Mouse (Mus musculus): ENCODE data around the gene Uaca. TPM values are rescaled to one million over a fixed set of nuclear protein-coding genes. Genes with fewer than 3 reads are reported as not detected.

The Uaca gene
- polyA plus RNA-seq, 1 experiment from 2014 or later = 6.8 TPM

GRCm38 (mm10) chr9:60899797-60900459 is 105.6 kb downstream of the Uaca start:
- 89% methylated on average over 3 of the region's 3 CpGs for WGBS (ENCODE audit: missing documents)
- no peaks in the 10 kb centered on the region for H3K79me2 ChIP-seq (ENCODE audit: inconsistent target)
- H3K27ac ChIP-seq = no peak overlapping the region
- H3K36me3 ChIP-seq (ENCODE audit: inconsistent target) = no peaks in the 10 kb centered on the region
- H3K4me3 ChIP-seq (ENCODE audit: inconsistent target) = no peak overlapping the region

DNA sequence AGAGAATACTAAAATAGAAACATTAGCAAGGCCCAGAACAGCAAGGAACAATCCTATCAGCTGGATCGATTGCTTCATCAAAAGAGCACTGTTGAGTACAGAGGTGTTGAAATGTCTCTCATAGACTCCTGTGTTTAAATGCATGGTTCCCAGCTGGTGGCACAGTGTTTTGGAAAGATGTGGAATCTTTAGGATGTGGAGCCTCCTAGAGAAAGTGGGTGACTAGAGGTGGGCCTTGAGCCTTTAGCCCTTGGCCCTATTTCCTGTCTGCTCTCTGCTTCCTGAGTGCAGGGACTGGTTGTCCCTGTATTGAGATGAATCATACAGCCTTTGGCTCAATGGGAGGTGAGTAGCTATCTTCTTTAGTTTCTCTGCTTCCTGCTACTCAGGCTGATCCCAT is 117.9 kb downstream of the Uaca start:
- H3K27ac ChIP-seq = no peak overlapping the region
- no peaks in the 10 kb centered on the region for H3K36me3 ChIP-seq (ENCODE audit: inconsistent target)
- no peak overlapping the region for H3K4me3 ChIP-seq (ENCODE audit: inconsistent target)
- no peaks in the 10 kb centered on the region for H3K79me2 ChIP-seq (ENCODE audit: inconsistent target)
- 68% methylated on average over 1 of the region's 1 CpGs for WGBS (ENCODE audit: missing documents)

GRCm38 (mm10) chr9:60913626-60914025 is 119.3 kb downstream of the Uaca start:
- Histone ChIP-seq H3K27ac (no peak overlapping the region), H3K79me2 (ENCODE audit: inconsistent target) (no peaks in the 10 kb centered on the region), H3K36me3 (ENCODE audit: inconsistent target) (no peaks in the 10 kb centered on the region), H3K4me3 (ENCODE audit: inconsistent target) (no peak overlapping the region)
- 98% methylated on average over 3 of the region's 3 CpGs for WGBS (ENCODE audit: missing documents)

DNA sequence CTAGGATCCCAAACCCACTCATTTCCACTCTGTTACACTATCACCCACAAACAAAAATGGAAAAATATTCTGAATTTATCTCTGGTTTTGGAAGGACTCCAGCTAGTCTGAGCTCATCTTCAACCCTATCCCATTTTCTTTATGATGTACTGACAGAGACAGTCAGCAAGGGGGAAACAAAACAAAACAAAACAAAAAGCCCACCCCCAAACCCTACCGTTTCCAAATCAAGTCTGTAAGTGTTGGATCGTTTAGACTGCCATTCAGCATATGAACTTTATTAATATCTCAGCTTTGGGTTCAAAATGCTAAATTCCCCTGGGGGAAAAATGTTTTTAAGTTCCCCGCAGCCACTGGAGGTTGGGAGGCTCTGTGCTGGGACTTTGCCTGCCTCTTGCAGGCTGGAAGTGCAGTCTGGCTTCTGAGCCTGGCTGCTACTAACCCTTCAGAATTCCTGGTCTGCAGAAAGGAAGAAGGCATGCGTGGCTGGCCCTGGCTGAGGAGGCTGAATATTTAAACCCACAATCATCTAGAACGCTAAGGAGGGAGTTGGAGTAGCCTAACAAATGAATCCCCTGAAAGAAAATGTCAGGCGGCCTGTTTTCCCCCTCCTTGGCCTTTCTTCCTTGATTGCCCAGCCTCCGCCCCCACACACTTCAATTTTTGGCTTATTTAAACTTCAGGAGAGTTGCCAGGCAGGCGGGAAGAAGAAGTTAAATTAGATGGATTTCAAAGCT is 125.8 kb downstream of the Uaca start:
- Histone ChIP-seq H3K27ac (no peak overlapping the region), H3K36me3 (ENCODE audit: inconsistent target) (no peaks in the 10 kb centered on the region), H3K4me3 (ENCODE audit: inconsistent target) (no peak overlapping the region), H3K79me2 (ENCODE audit: inconsistent target) (no peaks in the 10 kb centered on the region)
- 89% methylated on average over 6 of the region's 8 CpGs for WGBS (ENCODE audit: missing documents)

DNA sequence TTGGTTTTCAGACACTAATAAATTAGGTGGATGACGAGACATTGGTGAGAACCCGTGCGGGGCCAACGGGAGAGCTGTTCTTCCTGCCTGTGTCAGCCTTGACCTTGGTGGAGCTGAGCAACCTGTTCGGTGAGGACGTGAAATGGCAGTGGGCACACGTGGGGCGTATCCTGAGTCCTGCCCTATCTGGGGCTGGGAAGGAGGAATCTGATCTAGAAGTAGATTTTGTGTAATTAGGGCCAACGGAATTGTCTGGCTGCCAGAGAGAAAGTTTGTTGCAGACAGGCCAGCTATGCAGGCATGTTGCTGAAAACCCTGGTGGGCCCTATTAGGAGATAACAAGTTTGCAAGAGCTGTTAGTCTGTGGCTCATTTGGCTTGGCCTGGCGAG is 126.3 kb downstream of the Uaca start:
- Histone ChIP-seq H3K36me3 (ENCODE audit: inconsistent target) (no peaks in the 10 kb centered on the region), H3K4me3 (ENCODE audit: inconsistent target) (no peak overlapping the region), H3K79me2 (ENCODE audit: inconsistent target) (no peaks in the 10 kb centered on the region), H3K27ac (no peak overlapping the region)
- WGBS (ENCODE audit: missing documents) = 76% methylated on average over 10 of the region's 10 CpGs

- no peaks in the 10 kb centered on the region for H3K36me3 ChIP-seq (ENCODE audit: inconsistent target)
- no peak overlapping the region for H3K27ac ChIP-seq
- H3K79me2 ChIP-seq (ENCODE audit: inconsistent target) = no peaks in the 10 kb centered on the region
- no peak overlapping the region for H3K4me3 ChIP-seq (ENCODE audit: inconsistent target)
- 100% methylated on average over 4 of the region's 4 CpGs for WGBS (ENCODE audit: missing documents)
Observed at GRCm38 (mm10) chr9:60921287-60921686, 126.9 kb downstream of the Uaca start.

- Histone ChIP-seq H3K4me3 (ENCODE audit: inconsistent target) (no peak overlapping the region), H3K79me2 (ENCODE audit: inconsistent target) (no peaks in the 10 kb centered on the region), H3K27ac (no peak overlapping the region), H3K36me3 (ENCODE audit: inconsistent target) (no peaks in the 10 kb centered on the region)
- 94% methylated on average over 5 of the region's 5 CpGs for WGBS (ENCODE audit: missing documents)
Observed at GRCm38 (mm10) chr9:60921831-60922230, 127.5 kb downstream of the Uaca start.

- Histone ChIP-seq H3K36me3 (ENCODE audit: inconsistent target) (no peaks in the 10 kb centered on the region), H3K79me2 (ENCODE audit: inconsistent target) (no peaks in the 10 kb centered on the region), H3K4me3 (ENCODE audit: inconsistent target) (no peak overlapping the region), H3K27ac (no peak overlapping the region)
- 89% methylated on average over 9 of the region's 9 CpGs for WGBS (ENCODE audit: missing documents)
Observed at GRCm38 (mm10) chr9:60926301-60926700, 132.0 kb downstream of the Uaca start.

DNA sequence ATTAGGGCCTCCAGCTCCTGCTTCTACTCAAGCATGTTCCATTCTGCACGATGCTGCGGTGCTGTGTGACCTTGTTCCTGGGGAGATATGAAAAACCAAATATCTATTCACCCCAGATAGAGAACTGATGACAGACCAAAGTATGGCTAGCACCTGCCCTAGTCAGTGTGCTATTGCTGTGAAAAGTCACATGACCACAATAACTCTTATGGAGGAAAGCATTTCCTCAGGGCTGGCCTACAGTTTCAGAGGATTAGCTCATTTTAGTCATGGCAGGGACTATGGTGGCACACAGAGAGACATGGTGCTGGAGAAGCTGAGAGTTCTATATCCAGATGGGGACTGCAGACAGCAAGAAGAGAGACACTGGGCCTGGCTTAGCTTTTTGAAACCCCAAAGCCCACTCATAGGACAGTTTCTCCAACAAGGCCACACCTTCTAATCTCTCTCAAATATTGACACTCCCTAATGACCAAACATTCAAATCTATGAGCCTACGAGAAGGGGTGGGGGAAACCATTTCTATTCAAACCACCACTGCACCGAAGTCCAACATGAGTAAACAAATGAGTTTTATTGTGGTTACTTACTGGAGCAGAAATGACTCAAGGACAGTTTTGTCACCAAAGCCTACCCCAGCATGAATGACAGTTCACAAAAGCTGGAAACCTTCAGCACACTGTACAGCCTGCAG is 135.1 kb downstream of the Uaca start:
- no peaks in the 10 kb centered on the region for H3K36me3 ChIP-seq (ENCODE audit: inconsistent target)
- no peak overlapping the region for H3K27ac ChIP-seq
- no peaks in the 10 kb centered on the region for H3K79me2 ChIP-seq (ENCODE audit: inconsistent target)
- 95% methylated on average over 4 of the region's 4 CpGs for WGBS (ENCODE audit: missing documents)
- H3K4me3 ChIP-seq (ENCODE audit: inconsistent target) = no peak overlapping the region

Other genes starting within 250 kb of the Uaca start
- 3.3 to 7.4 TPM (median 3.6 TPM) in 3 replicates for gene Lrrc49, start 106.4 kb upstream of the Uaca start, polyA plus RNA-seq (2018)
- 0.40 TPM in 1 of 3 replicates, not detected in the others for gene Larp6, start 81.6 kb upstream of the Uaca start, polyA plus RNA-seq (2018)

Data from macrophage (primary cell).